16 mouse cellular contexts compared by ENCODE assay signal in the genomic region with DNA sequence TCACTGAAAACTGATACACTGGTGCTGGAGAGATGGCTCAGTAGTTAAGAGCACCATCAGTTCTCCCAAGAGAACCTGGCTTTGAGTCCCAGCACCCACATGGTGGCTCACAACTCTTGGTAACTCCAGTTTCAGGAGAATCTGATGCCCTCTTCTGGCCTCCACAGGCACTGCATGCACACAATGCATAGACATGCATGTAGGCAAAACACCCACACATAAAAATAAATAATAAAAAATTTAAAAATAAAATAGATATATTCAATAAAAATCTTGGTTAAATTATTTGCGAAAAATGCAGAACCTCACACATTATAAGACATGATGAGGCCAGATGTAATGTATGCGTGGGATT.
DNase-seq lines count a peak whose midpoint lies in the region; ATAC-seq and TF ChIP-seq lines count a peak whose summit lies in the region.
"Had no signal": no experiment of that assay in that cellular context is flagged by ENCODE, and none has a peak within 500 bp of the region (broad histone marks: within the 10 kb centered on the region; RNA-seq: fewer than 3 reads in every experiment).

No protein-coding gene starts in this region.

- 94% methylated on average over 2 of the region's 2 CpGs for WGBS in intestine, postnatal 0 days
- 96% methylated on average over 2 of the region's 2 CpGs for WGBS in intestine, embryonic 16.5 days

- no peaks in the 10 kb centered on the region for H3K36me3 ChIP-seq in intestine, postnatal 0 days (ENCODE audit: control insufficient read depth, insufficient read depth)
- H3K36me3 ChIP-seq in intestine, embryonic 16.5 days (ENCODE audit: control insufficient read depth, insufficient read depth, low read length), result no peaks in the 10 kb centered on the region
- H3K36me3 ChIP-seq in E14TG2a.4 (ENCODE audit: insufficient read depth, low read length), result no peaks in the 10 kb centered on the region
- H3K36me3 ChIP-seq: embryonic facial prominence, embryonic 15.5 days; forebrain, embryonic 15.5 days; liver, embryonic 15.5 days; midbrain, embryonic 12.5 days; neural tube, embryonic 12.5 days had no signal

- H3K4me2 ChIP-seq in intestine, postnatal 0 days (replicated peaks; ENCODE audit: low read depth), result no peak overlapping the region
- H3K4me2 ChIP-seq in intestine, embryonic 16.5 days (ENCODE audit: low read depth, low read length), result no peak overlapping the region
- H3K4me2 ChIP-seq: embryonic facial prominence, embryonic 15.5 days; forebrain, embryonic 15.5 days; liver, embryonic 15.5 days; midbrain, embryonic 12.5 days; neural tube, embryonic 12.5 days had no signal

- TF ChIP-seq CTCF in intestine, postnatal 0 days (IDR thresholded peaks at IDR 0.05; ENCODE audit: low read depth), result peak; percentile 45
- TF ChIP-seq CTCF in E14TG2a.4 (conservative IDR thresholded peaks at IDR 0.05; ENCODE audit: low read length), result peak; percentile 48

- no peaks in the 10 kb centered on the region for H3K27me3 ChIP-seq in intestine, postnatal 0 days (replicated peaks; ENCODE audit: control insufficient read depth, insufficient read depth, low read length)
- no peaks in the 10 kb centered on the region for H3K27me3 ChIP-seq in intestine, embryonic 16.5 days (replicated peaks; ENCODE audit: control insufficient read depth, insufficient read depth, low read length)
- H3K27me3 ChIP-seq in E14TG2a.4 (ENCODE audit: insufficient read depth, low read length), result peaks cover 3% of the 10 kb centered on the region; the same call in 1 of the 2 replicates
- H3K27me3 ChIP-seq: embryonic facial prominence, embryonic 15.5 days; forebrain, embryonic 15.5 days; midbrain, embryonic 12.5 days; neural tube, embryonic 12.5 days had no signal

- no peak overlapping the region for H3K4me3 ChIP-seq in intestine, postnatal 0 days (ENCODE audit: low read depth, low read length)
- no peak overlapping the region for H3K4me3 ChIP-seq in intestine, embryonic 16.5 days (ENCODE audit: low read length)
- H3K4me3 ChIP-seq in E14TG2a.4 (replicated peaks; ENCODE audit: low read length), result no peak overlapping the region
- H3K4me3 ChIP-seq: embryonic facial prominence, embryonic 15.5 days; forebrain, embryonic 15.5 days; liver, embryonic 15.5 days; midbrain, embryonic 12.5 days; neural tube, embryonic 12.5 days had no signal

- no peaks in the 10 kb centered on the region for H3K9me3 ChIP-seq in intestine, postnatal 0 days (ENCODE audit: control insufficient read depth)
- H3K9me3 ChIP-seq in intestine, embryonic 16.5 days (ENCODE audit: control insufficient read depth, low read length), result peaks cover 10% of the 10 kb centered on the region
- H3K9me3 ChIP-seq in E14TG2a.4 (ENCODE audit: low read length), result peaks cover 10% of the 10 kb centered on the region
- H3K9me3 ChIP-seq: embryonic facial prominence, embryonic 15.5 days; forebrain, embryonic 15.5 days; liver, embryonic 15.5 days had no signal

- DNase-seq in lung, postnatal 10 days, result peak; percentile 21
- DNase-seq in lung, postnatal 25 days (ENCODE audit: low spot score), result no peak
- peak; percentile 38 for DNase-seq in induced T-regulatory cell, adult 2 months (ENCODE audit: low read depth)
- DNase-seq in urinary bladder, adult 18-20 months (ENCODE audit: low spot score in 2 of 2), result no peak
- DNase-seq: cerebellum, adult 11 months; gastrocnemius, postnatal 36 days; spleen, adult 18-20 months had no signal

- H3K4me1 ChIP-seq in intestine, postnatal 0 days (replicated peaks; ENCODE audit: control insufficient read depth, insufficient read depth, low read length), result no peaks in the 10 kb centered on the region
- peaks cover 3% of the 10 kb centered on the region; the same call in 1 of the 2 replicates for H3K4me1 ChIP-seq in intestine, embryonic 16.5 days (ENCODE audit: control insufficient read depth, insufficient read depth, low read length)
- H3K4me1 ChIP-seq in E14TG2a.4 (replicated peaks; ENCODE audit: low read depth, low read length), result peaks cover 27% of the 10 kb centered on the region
- H3K4me1 ChIP-seq: embryonic facial prominence, embryonic 15.5 days; forebrain, embryonic 15.5 days; liver, embryonic 15.5 days; neural tube, embryonic 12.5 days had no signal

- no peak overlapping the region for H3K9ac ChIP-seq in intestine, postnatal 0 days (ENCODE audit: low read depth, low read length)
- H3K9ac ChIP-seq in intestine, embryonic 16.5 days (ENCODE audit: low read depth, low read length), result no peak overlapping the region
- H3K9ac ChIP-seq: embryonic facial prominence, embryonic 15.5 days; forebrain, embryonic 15.5 days; liver, embryonic 15.5 days; midbrain, embryonic 12.5 days; neural tube, embryonic 12.5 days had no signal

- ATAC-seq in intestine, postnatal 0 days, result no peak
- no peak for ATAC-seq in intestine, embryonic 16.5 days
- ATAC-seq: inflammation-experienced regulatory T-cells, adult 6 months had no signal

- no peak overlapping the region for H3K27ac ChIP-seq in intestine, postnatal 0 days (ENCODE audit: low read depth, low read length)
- no peak overlapping the region for H3K27ac ChIP-seq in intestine, embryonic 16.5 days (ENCODE audit: low read length)
- H3K27ac ChIP-seq: embryonic facial prominence, embryonic 15.5 days; forebrain, embryonic 15.5 days; liver, embryonic 15.5 days; midbrain, embryonic 12.5 days; neural tube, embryonic 12.5 days had no signal

Comparison
In these comparisons a context has a peak if more than half of its experiments do, and no peak if none do; other contexts are left out.
1. DNase-seq: peak in lung, postnatal 10 days (single experiment) and induced T-regulatory cell, adult 2 months (single experiment); none in lung, postnatal 25 days (single experiment) and urinary bladder, adult 18-20 months (0 of 2).